Mouse (Mus musculus) G1E (cell line): Measurements from ENCODE around the gene Fbn1.

Source experiments
- CTCF ChIP-seq: IDR thresholded peaks from 2 replicates; pipeline ENCODE4 v1.5.1; 2012; ENCODE audit warnings: low read depth, low read length, inconsistent platforms, mixed read lengths
- GATA1 ChIP-seq: IDR thresholded peaks from 2 replicates; pipeline ENCODE4 v1.6.1; 2012; ENCODE audit warnings: borderline replicate concordance, low read length, inconsistent platforms, mixed read lengths
- GATA2 ChIP-seq: IDR thresholded peaks from 2 replicates; pipeline ENCODE4 v1.6.1; 2012; ENCODE audit warnings: low read depth, low read length, inconsistent platforms, borderline replicate concordance
- POLR2AphosphoS5 ChIP-seq: IDR thresholded peaks from 2 replicates; pipeline ENCODE4 v1.6.1; 2012; ENCODE audit warnings: low read depth, low read length, inconsistent platforms; ENCODE audit not compliant: insufficient replicate concordance
- TAL1 ChIP-seq: conservative IDR thresholded peaks from 2 replicates; pipeline ENCODE4 v1.6.1; 2012; ENCODE audit warnings: low read depth, low read length, inconsistent platforms, mixed read lengths

- TF ChIP-seq CTCF = no peak
- no peak for TF ChIP-seq POLR2AphosphoS5
- no peak for TF ChIP-seq GATA2
- no peak for TF ChIP-seq GATA1
- no peak for TF ChIP-seq TAL1
Observed at GRCm38 (mm10) chr2:125454781-125455180, 53.0 kb downstream of the Fbn1 start.
